Mouse (Mus musculus) stomach, postnatal 0 days (tissue): ENCODE measurements around the gene Abcb8.

Experiments
- CTCF ChIP-seq: IDR thresholded peaks from 2 replicates; pipeline ENCODE4 v1.5.1; 2016; ENCODE audit warnings: antibody characterized with exemption, low read depth, mild to moderate bottlenecking, moderate library complexity
- EP300 ChIP-seq: optimal IDR thresholded peaks from 2 replicates; pipeline ENCODE3; 2016; ENCODE audit warnings: antibody characterized with exemption

- TF ChIP-seq EP300, result no peak
- TF ChIP-seq CTCF, result no peak
Measured at GRCm38 (mm10) chr5:24351278-24351677, 42.2 kb upstream of the Abcb8 start, which contains the start of gene Kcnh2.
